Mouse (Mus musculus) monocyte, adult 5-6 weeks (primary cell): ENCODE results near the gene Olfr427. TPM values are rescaled to one million over a fixed set of nuclear protein-coding genes. Genes with fewer than 3 reads are reported as not detected.

Source experiments
- total RNA-seq: library from RNA; stranded (forward); fragments of 200-1000, 200-491, 200-594 nt; gene quantifications from 3 replicates; pipeline ENCODE4 v1.2.3, GENCODE M21; 2017

The Olfr427 gene
- total RNA-seq, 1 experiment from 2014 or later: not detected

Other genes starting within 250 kb of the Olfr427 start
- 14.3 to 32.8 TPM (median 24.4 TPM) in 3 replicates for gene Ifi211, start 183.8 kb upstream of the Olfr427 start, total RNA-seq
- 230 to 569 TPM (median 257 TPM) in 3 replicates for gene Mndal, start 154.4 kb upstream of the Olfr427 start, total RNA-seq
- 55.5 to 174 TPM (median 84.6 TPM) in 3 replicates for gene Ifi203, start 154.2 kb upstream of the Olfr427 start, total RNA-seq
- not detected in 3 replicates for gene Ifi202b, start 114.1 kb upstream of the Olfr427 start, total RNA-seq
- 1.2 to 8.4 TPM (median 4.2 TPM) in 3 replicates for gene Ifi205, start 65.1 kb upstream of the Olfr427 start, total RNA-seq
- gene Olfr433, start 56.2 kb upstream of the Olfr427 start, total RNA-seq: 0.49 TPM in 1 of 3 replicates, not detected in the others
- 0.10 to 0.21 TPM (median 0.19 TPM) in 3 replicates for gene Olfr432, start 47.7 kb upstream of the Olfr427 start, total RNA-seq
- gene Olfr430, start 30.3 kb upstream of the Olfr427 start, total RNA-seq: not detected in 3 replicates
- not detected in 3 replicates for gene Olfr429, start 12.6 kb upstream of the Olfr427 start, total RNA-seq
- gene Olfr231, start 24.3 kb downstream of the Olfr427 start, total RNA-seq: not detected in 3 replicates
- not detected in 3 replicates for gene Olfr424, start 34.6 kb downstream of the Olfr427 start, total RNA-seq
- not detected in 3 replicates for gene Olfr420, start 58.7 kb downstream of the Olfr427 start, total RNA-seq
- 0.78 to 6.8 TPM (median 4.1 TPM) in 3 replicates for gene Spta1, start 75.9 kb downstream of the Olfr427 start, total RNA-seq
- gene Olfr419, start 155.2 kb downstream of the Olfr427 start, total RNA-seq: not detected in 3 replicates
- gene Mptx1, start 233.6 kb downstream of the Olfr427 start, total RNA-seq: not detected in 3 replicates